Mouse (Mus musculus) C2C12 (cell line): ENCODE data around the gene Wdr53. TPM values are rescaled to one million over a fixed set of nuclear protein-coding genes. Genes with fewer than 3 reads are reported as not detected.
"Not testable (repeated sequence)": the region's sequence is repeated elsewhere in the genome, so short reads cannot be mapped to it uniquely, and the experiment has no call there.

Experiments
- H3K27me3 ChIP-seq: one replicate; pipeline ENCODE4 v1.6.1; 2011; ENCODE audit not compliant: control insufficient read depth, insufficient read depth, insufficient read length
- H3K36me3 ChIP-seq: one replicate; pipeline ENCODE4 v1.6.1; 2011; ENCODE audit not compliant: control insufficient read depth, insufficient read depth
- H3K4me3 ChIP-seq: one replicate; pipeline ENCODE4 v1.5.1; 2011; ENCODE audit warnings: mild to moderate bottlenecking, control low read depth; ENCODE audit not compliant: poor library complexity, insufficient read depth, severe bottlenecking
- H3K79me2 ChIP-seq: one replicate; pipeline ENCODE4 v1.6.1; 2011; ENCODE audit not compliant: control insufficient read depth, insufficient read depth
- H3K79me3 ChIP-seq: one replicate; pipeline ENCODE4 v1.6.1; 2011; ENCODE audit warnings: low read depth, control low read depth
- H3ac ChIP-seq: one replicate; pipeline ENCODE3; 2011; ENCODE audit warnings: low read depth; ENCODE audit not compliant: control insufficient read depth, insufficient read length
- CEBPB ChIP-seq: IDR thresholded peaks from one replicate; pipeline ENCODE4 v1.6.1; 2011; ENCODE audit warnings: low read depth, mild to moderate bottlenecking, control low read depth, moderate library complexity
- CTCF ChIP-seq: IDR thresholded peaks from one replicate; pipeline ENCODE4 v1.5.1; 2011; ENCODE audit not compliant: control insufficient read depth, insufficient read depth, insufficient read length
- FOSL1 ChIP-seq: IDR thresholded peaks from one replicate; pipeline ENCODE4 v1.8.0; 2011; ENCODE audit warnings: mild to moderate bottlenecking, low read length; ENCODE audit not compliant: poor library complexity, insufficient read depth, severe bottlenecking
- MAX ChIP-seq: IDR thresholded peaks from one replicate; pipeline ENCODE4 v1.6.1; 2011; ENCODE audit warnings: mild to moderate bottlenecking, control low read depth
- MYOD1 ChIP-seq: IDR thresholded peaks from one replicate; pipeline ENCODE4 v1.6.1; 2011; ENCODE audit warnings: low read depth; ENCODE audit not compliant: control insufficient read depth, insufficient read length
- MYOG ChIP-seq: IDR thresholded peaks from one replicate; pipeline ENCODE4 v1.6.1; 2011; ENCODE audit not compliant: control insufficient read depth, insufficient read length; ENCODE audit errors: extremely low read depth
- USF1 ChIP-seq: IDR thresholded peaks from one replicate; pipeline ENCODE4 v1.6.1; 2011; ENCODE audit warnings: low read depth, mild to moderate bottlenecking, control low read depth, moderate library complexity
- microRNA-seq: library from miRNA; unstranded; fragments of <30 nt; microRNA quantifications from one replicate; pipeline ENCODE4, GENCODE M21; 2019; ENCODE audit warnings: borderline microRNAs expressed
- polyA plus RNA-seq: library from polyadenylated mRNA; unstranded; fragments of >200 nt; fragmentation: generic; extraction: Trizol; gene quantifications from one replicate; pipeline ENCODE4 v1.2.1, GENCODE M21; 2012; ENCODE audit warnings: missing spikeins

The Wdr53 gene
- polyA plus RNA-seq, 1 experiment, result 10.9 TPM

GRCm38 (mm10) chr16:32282608-32283007, 35.6 kb downstream of the Wdr53 start:
- Histone ChIP-seq H3K79me2 (peaks cover 57% of the 10 kb centered on the region), H3K36me3 (peaks cover 64% of the 10 kb centered on the region), H3K27me3 (no peaks in the 10 kb centered on the region), H3K4me3 (no peak overlapping the region), H3K79me3 (peaks cover 38% of the 10 kb centered on the region), H3ac (no peak overlapping the region)
- TF ChIP-seq FOSL1 (no peak), CTCF (no peak)

GRCm38 (mm10) chr16:32291821-32292220, 44.8 kb downstream of the Wdr53 start:
- no peaks in the 10 kb centered on the region for H3K79me2 ChIP-seq
- H3K79me3 ChIP-seq, result no peaks in the 10 kb centered on the region
- no peak overlapping the region for H3K4me3 ChIP-seq
- no peaks in the 10 kb centered on the region for H3K27me3 ChIP-seq
- no peak overlapping the region for H3ac ChIP-seq
- TF ChIP-seq CTCF (no peak), MAX (no peak), USF1 (no peak), MYOG (no peak), FOSL1 (no peak), CEBPB (no peak), MYOD1 (no peak)
- peaks cover 54% of the 10 kb centered on the region for H3K36me3 ChIP-seq

GRCm38 (mm10) chr16:32299617-32300016, 52.6 kb downstream of the Wdr53 start:
- H3K36me3 ChIP-seq, result peaks cover 39% of the 10 kb centered on the region

GRCm38 (mm10) chr16:32303046-32303445, 56.0 kb downstream of the Wdr53 start:
- no peaks in the 10 kb centered on the region for H3K27me3 ChIP-seq
- TF ChIP-seq MAX (no peak), MYOG (no peak), CTCF (no peak), FOSL1 (no peak), CEBPB (no peak), MYOD1 (no peak), USF1 (no peak)
- H3K36me3 ChIP-seq, result peaks cover 25% of the 10 kb centered on the region
- no peaks in the 10 kb centered on the region for H3K79me3 ChIP-seq
- no peak overlapping the region for H3K4me3 ChIP-seq
- H3ac ChIP-seq, result no peak overlapping the region
- H3K79me2 ChIP-seq, result no peaks in the 10 kb centered on the region

More at GRCm38 (mm10) chr16:32299617-32300016, 52.6 kb downstream of the Wdr53 start:
- H3K27me3 ChIP-seq, H3ac ChIP-seq, H3K79me3 ChIP-seq, H3K79me2 ChIP-seq, H3K4me3 ChIP-seq: not testable (repeated sequence)

- Histone ChIP-seq H3K79me3 (no peaks in the 10 kb centered on the region), H3K79me2 (no peaks in the 10 kb centered on the region), H3ac (no peak overlapping the region), H3K27me3 (no peaks in the 10 kb centered on the region), H3K36me3 (peaks cover 17% of the 10 kb centered on the region), H3K4me3 (no peak overlapping the region)
- TF ChIP-seq MYOG (no peak), CEBPB (no peak), MYOD1 (no peak), FOSL1 (no peak), MAX (no peak), CTCF (no peak), USF1 (no peak)
Observed at GRCm38 (mm10) chr16:32303886-32304285, 56.9 kb downstream of the Wdr53 start.

Small RNAs within 50 kb of the gene (microRNA-seq; reads per million reads assigned to microRNA genes)
- not detected for gene Mir1946a

Other genes starting within 250 kb of the Wdr53 start
- 11.0 TPM for gene Senp5, start 243.9 kb upstream of the Wdr53 start, polyA plus RNA-seq
- 16.4 TPM for gene Pak2, start 167.9 kb upstream of the Wdr53 start, polyA plus RNA-seq
- gene Pigx, start 147.5 kb upstream of the Wdr53 start, polyA plus RNA-seq, result 30.8 TPM
- 4.2 TPM for gene Cep19, start 147.4 kb upstream of the Wdr53 start, polyA plus RNA-seq
- gene Nrros, start 81.6 kb upstream of the Wdr53 start, polyA plus RNA-seq, result not detected
- gene Bex6, start 67.4 kb upstream of the Wdr53 start, polyA plus RNA-seq, result not detected
- 5.8 TPM for gene Fbxo45, start 69 bp upstream of the Wdr53 start, polyA plus RNA-seq
- not detected for gene Smco1, start 24.2 kb downstream of the Wdr53 start, polyA plus RNA-seq
- gene Rnf168, start 30.2 kb downstream of the Wdr53 start, polyA plus RNA-seq, result 7.4 TPM
- 10.8 TPM for gene Ubxn7, start 85.0 kb downstream of the Wdr53 start, polyA plus RNA-seq
- not detected for gene Tm4sf19, start 153.3 kb downstream of the Wdr53 start, polyA plus RNA-seq
- gene Tctex1d2, start 172.5 kb downstream of the Wdr53 start, polyA plus RNA-seq, result 16.6 TPM
- 14.3 TPM for gene Pcyt1a, start 183.7 kb downstream of the Wdr53 start, polyA plus RNA-seq
- 0.14 TPM for gene Slc51a, start 240.7 kb downstream of the Wdr53 start, polyA plus RNA-seq
- gene Zdhhc19, start 249.0 kb downstream of the Wdr53 start, polyA plus RNA-seq, result not detected